Mouse (Mus musculus) liver, adult 2 months (tissue): Measurements from ENCODE around the gene Clec2g. TPM values are rescaled to one million over a fixed set of nuclear protein-coding genes. Genes with fewer than 3 reads are reported as not detected.

Experiments used
- DNase-seq: peaks from one replicate; pipeline ENCODE4 v3.0.0-alpha.2; 2011; ENCODE audit warnings: low read depth, low spot score; ENCODE audit errors: extremely low read depth
- H3K27ac ChIP-seq: fragments of 200-500 bp; replicated peaks from 2 replicates; pipeline ENCODE4 v1.5.1; 2012; ENCODE audit warnings: low read depth, mild to moderate bottlenecking, control low read depth, inconsistent platforms, low read length; ENCODE audit not compliant: insufficient read depth
- H3K27me3 ChIP-seq: fragments of 200-500 bp; 2 replicates; pipeline ENCODE4 v1.6.1; 2012; ENCODE audit warnings: mild to moderate bottlenecking, moderate library complexity, low read length, inconsistent platforms; ENCODE audit not compliant: control insufficient read depth, insufficient read depth
- H3K36me3 ChIP-seq: fragments of 200-500 bp; 2 replicates; pipeline ENCODE4 v1.6.1; 2012; ENCODE audit warnings: low read length, inconsistent platforms; ENCODE audit not compliant: control insufficient read depth, insufficient read depth
- H3K4me1 ChIP-seq: fragments of 200-500 bp; 2 replicates; pipeline ENCODE4 v1.6.1; 2011; ENCODE audit warnings: low read length; ENCODE audit not compliant: control insufficient read depth, insufficient read depth
- H3K4me3 ChIP-seq: fragments of 200-500 bp; 2 replicates; pipeline ENCODE4 v1.5.1; 2011; ENCODE audit warnings: low read depth, mild to moderate bottlenecking, control low read depth, low read length, moderate library complexity; ENCODE audit not compliant: insufficient read depth
- H3K79me2 ChIP-seq: fragments of 200-500 bp; 2 replicates; pipeline ENCODE4 v1.6.1; 2012; ENCODE audit warnings: inconsistent platforms, mild to moderate bottlenecking, low read length, moderate library complexity; ENCODE audit not compliant: control insufficient read depth, insufficient read depth
- H3K9ac ChIP-seq: fragments of 200-500 bp; 2 replicates; pipeline ENCODE4 v1.6.1; 2012; ENCODE audit warnings: low read depth, mild to moderate bottlenecking, control low read depth, inconsistent platforms, low read length
- CTCF ChIP-seq: fragments of 200-500 bp; IDR thresholded peaks from 2 replicates; pipeline ENCODE4 v1.5.1; 2011; ENCODE audit warnings: low read depth, low read length, control low read depth
- POLR2A ChIP-seq: fragments of 200-500 bp; IDR thresholded peaks from 2 replicates; pipeline ENCODE4 v1.6.1; 2011; ENCODE audit warnings: low read length, control low read depth; ENCODE audit not compliant: insufficient read depth; ENCODE audit errors: extremely low read depth
- WGBS: fragments of 180-500 bp; shearing (Covaris S2); methylation state at CpG from one replicate; pipeline ENCODE4 v1.1.7; 2018; 5-methylcytosine and 5-hydroxymethylcytosine counted together
- polyA plus RNA-seq: library from polyadenylated mRNA; depleted of rRNA; stranded (reverse); fragments of >200 nt; gene quantifications from 2 replicates; pipeline ENCODE4 v1.2.3, GENCODE M21; 2012
- total RNA-seq: library from RNA; depleted of rRNA; stranded (reverse); fragments of >200 nt; gene quantifications from 2 replicates; pipeline ENCODE4 v1.2.3, GENCODE M21; 2014

The Clec2g gene
- total and polyA plus RNA-seq, 2 experiments, result not detected

GRCm38 (mm10) chr6:129012966-129013365 lies 78.8 kb downstream of the Clec2g start:
- no peaks in the 10 kb centered on the region for H3K79me2 ChIP-seq
- H3K36me3 ChIP-seq, result no peaks in the 10 kb centered on the region
- no peaks in the 10 kb centered on the region for H3K27me3 ChIP-seq
- H3K4me3 ChIP-seq, result no peak overlapping the region
- TF ChIP-seq CTCF (no peak), POLR2A (no peak)
- no peak for DNase-seq
- WGBS, result 69% methylated on average over 1 of the region's 1 CpGs
- H3K4me1 ChIP-seq, result no peaks in the 10 kb centered on the region
- no peak overlapping the region for H3K9ac ChIP-seq
- H3K27ac ChIP-seq, result no peak overlapping the region

- H3K36me3 ChIP-seq, result no peaks in the 10 kb centered on the region
- H3K27me3 ChIP-seq, result no peaks in the 10 kb centered on the region
- DNase-seq, result no peak
- H3K9ac ChIP-seq, result no peak overlapping the region
- TF ChIP-seq CTCF (no peak), POLR2A (no peak)
- no peaks in the 10 kb centered on the region for H3K79me2 ChIP-seq
- no peak overlapping the region for H3K27ac ChIP-seq
- no peak overlapping the region for H3K4me3 ChIP-seq
- WGBS, result 80% methylated on average over 5 of the region's 5 CpGs
- no peaks in the 10 kb centered on the region for H3K4me1 ChIP-seq
These were observed 79.6 kb downstream of the Clec2g start for GRCm38 (mm10) chr6:129013762-129014276.

- TF ChIP-seq CTCF (no peak), POLR2A (no peak)
- Histone ChIP-seq H3K36me3 (no peaks in the 10 kb centered on the region), H3K4me3 (no peak overlapping the region), H3K4me1 (no peaks in the 10 kb centered on the region), H3K79me2 (no peaks in the 10 kb centered on the region), H3K27me3 (no peaks in the 10 kb centered on the region), H3K27ac (no peak overlapping the region), H3K9ac (no peak overlapping the region)
- no peak for DNase-seq
- 80% methylated on average over 1 of the region's 1 CpGs for WGBS
These were observed 80.2 kb downstream of the Clec2g start for GRCm38 (mm10) chr6:129014399-129014798.

GRCm38 (mm10) chr6:129027451-129028248 lies 93.5 kb downstream of the Clec2g start:
- H3K9ac ChIP-seq, result no peak overlapping the region
- H3K27ac ChIP-seq, result no peak overlapping the region
- no peaks in the 10 kb centered on the region for H3K27me3 ChIP-seq
- H3K4me1 ChIP-seq, result no peaks in the 10 kb centered on the region
- TF ChIP-seq POLR2A (no peak), CTCF (no peak)
- H3K4me3 ChIP-seq, result no peak overlapping the region
- no peak for DNase-seq
- no peaks in the 10 kb centered on the region for H3K79me2 ChIP-seq
- no peaks in the 10 kb centered on the region for H3K36me3 ChIP-seq
- 88% methylated on average over 8 of the region's 8 CpGs for WGBS

GRCm38 (mm10) chr6:129030175-129030824 lies 96.1 kb downstream of the Clec2g start:
- Histone ChIP-seq H3K9ac (no peak overlapping the region), H3K4me1 (no peaks in the 10 kb centered on the region; the same call in 1 of the 2 replicates), H3K36me3 (no peaks in the 10 kb centered on the region), H3K79me2 (no peaks in the 10 kb centered on the region), H3K27me3 (no peaks in the 10 kb centered on the region), H3K4me3 (no peak overlapping the region), H3K27ac (no peak overlapping the region)
- DNase-seq, result no peak
- TF ChIP-seq CTCF (no peak), POLR2A (no peak)
- 71% methylated on average over 6 of the region's 6 CpGs for WGBS

- no peaks in the 10 kb centered on the region for H3K36me3 ChIP-seq
These were observed 96.8 kb downstream of the Clec2g start for GRCm38 (mm10) chr6:129030964-129031363.

More at GRCm38 (mm10) chr6:129030964-129031363, 96.8 kb downstream of the Clec2g start:
- H3K27ac ChIP-seq, result no peak overlapping the region
- no peak overlapping the region for H3K4me3 ChIP-seq
- no peak for TF ChIP-seq POLR2A
- TF ChIP-seq CTCF, result no peak
- no peaks in the 10 kb centered on the region for H3K27me3 ChIP-seq
- no peak for DNase-seq
- WGBS, result 88% methylated on average over 2 of the region's 2 CpGs
- H3K4me1 ChIP-seq, result no peaks in the 10 kb centered on the region; the same call in 1 of the 2 replicates
- H3K9ac ChIP-seq, result no peak overlapping the region
- no peaks in the 10 kb centered on the region for H3K79me2 ChIP-seq
